Mouse (Mus musculus): ENCODE data around the gene Gabrg3.

Gabrg3 gene

DNA sequence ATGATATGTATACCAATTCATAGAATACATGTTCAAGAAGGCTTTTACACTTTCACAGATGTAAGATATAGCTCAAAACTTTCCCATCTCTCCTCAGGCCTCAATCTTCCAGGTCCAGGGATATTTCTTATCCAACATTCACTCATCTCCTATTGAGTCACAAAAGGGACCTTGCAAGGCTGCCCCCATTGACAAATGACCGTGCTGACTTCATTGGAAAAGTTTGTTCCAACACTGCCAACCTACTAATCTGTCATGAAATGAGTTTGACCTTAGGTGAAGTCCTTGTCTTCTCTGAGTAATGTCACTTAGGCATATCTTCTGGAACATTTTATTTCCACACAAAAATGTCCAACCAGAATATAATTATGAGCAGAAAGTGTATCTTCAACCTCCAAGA is 64.9 kb downstream of the Gabrg3 start:
- POLR2A ChIA-PET: no interaction called here
- CTCF ChIA-PET: no interaction called here

DNA sequence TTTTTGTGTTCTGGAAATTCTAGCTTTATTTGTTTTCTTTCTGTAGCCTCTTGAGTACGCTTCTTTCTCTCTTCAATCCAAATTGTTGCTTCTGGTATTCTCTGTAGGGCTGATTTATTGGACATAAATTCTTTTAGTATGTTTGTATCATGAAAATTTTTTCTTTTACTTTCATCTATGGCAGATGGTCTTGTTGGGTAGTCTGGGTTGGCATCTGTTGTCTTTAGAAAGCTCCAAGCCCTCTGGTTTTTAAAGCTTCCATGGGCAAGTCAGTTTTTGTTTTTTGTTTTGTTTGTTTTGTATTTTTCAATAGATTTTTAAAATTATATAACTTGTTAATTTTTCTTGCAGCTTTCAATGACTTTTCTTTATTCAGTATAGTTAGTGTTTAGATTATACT is 72.0 kb downstream of the Gabrg3 start:
- ChIA-PET CTCF (no interaction called here), POLR2A (no interaction called here)

DNA sequence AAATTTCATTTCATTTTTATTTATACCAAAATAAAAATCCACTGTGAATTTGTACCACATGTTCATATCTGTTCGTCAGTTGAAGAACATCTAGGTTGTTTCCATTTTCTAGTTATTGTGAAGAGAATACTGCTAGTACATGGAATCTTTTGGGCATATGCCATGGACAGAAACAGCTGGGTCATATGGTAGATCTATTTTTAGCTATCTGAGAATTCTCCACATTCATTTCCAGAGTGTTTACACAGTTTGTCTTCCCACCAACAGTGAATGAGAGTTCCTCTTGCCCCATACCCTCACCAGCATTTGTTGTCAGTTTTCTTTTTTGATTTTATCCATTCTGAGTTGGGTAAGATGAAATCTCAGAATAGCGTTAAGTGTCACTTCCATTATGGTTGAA is 75.0 kb downstream of the Gabrg3 start:
- CTCF ChIA-PET: no interaction called here

DNA sequence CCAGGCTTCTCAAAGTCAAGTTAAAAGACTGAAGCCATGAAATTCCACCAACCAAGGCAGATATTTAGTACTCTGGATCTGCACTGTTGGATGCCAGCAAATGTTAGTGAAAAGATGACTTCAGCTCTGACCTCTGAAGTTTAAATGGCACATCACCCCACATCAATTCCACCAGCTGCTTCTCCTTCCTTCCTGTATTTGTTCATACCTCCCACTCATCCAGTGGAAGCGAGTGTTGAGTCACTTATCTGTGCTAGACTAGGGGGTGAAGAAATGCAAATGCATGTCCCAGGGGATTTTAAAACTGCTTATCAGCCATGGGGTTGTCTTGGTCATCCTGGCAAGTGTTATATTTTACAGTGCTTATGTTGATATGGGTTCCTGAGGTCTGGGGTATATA is 79.7 kb downstream of the Gabrg3 start:
- ChIA-PET CTCF (no interaction called here), POLR2A (no interaction called here)

More for the DNA sequence above, 75.0 kb downstream of the Gabrg3 start:
- POLR2A ChIA-PET: no interaction called here

DNA sequence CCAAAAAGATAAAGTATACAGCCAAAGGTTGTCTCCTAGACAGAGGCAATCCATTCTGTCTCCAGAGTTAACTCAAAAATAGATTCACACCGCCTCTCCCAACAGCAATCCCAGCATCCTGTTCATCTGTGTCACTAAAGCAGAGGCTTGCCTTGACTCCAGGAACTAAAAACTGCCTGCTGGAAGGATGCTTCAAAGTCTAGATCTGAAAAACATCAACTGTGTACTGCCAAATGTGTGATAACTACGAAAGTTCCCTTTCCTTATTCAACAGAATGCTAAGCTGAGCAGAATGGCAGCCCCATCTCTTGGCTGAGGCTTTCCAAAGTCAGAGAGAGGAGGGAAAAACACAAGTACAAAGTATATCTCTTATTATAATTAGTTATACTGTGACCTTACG is 90.3 kb downstream of the Gabrg3 start:
- ChIA-PET CTCF (no interaction called here), POLR2A (no interaction called here)

DNA sequence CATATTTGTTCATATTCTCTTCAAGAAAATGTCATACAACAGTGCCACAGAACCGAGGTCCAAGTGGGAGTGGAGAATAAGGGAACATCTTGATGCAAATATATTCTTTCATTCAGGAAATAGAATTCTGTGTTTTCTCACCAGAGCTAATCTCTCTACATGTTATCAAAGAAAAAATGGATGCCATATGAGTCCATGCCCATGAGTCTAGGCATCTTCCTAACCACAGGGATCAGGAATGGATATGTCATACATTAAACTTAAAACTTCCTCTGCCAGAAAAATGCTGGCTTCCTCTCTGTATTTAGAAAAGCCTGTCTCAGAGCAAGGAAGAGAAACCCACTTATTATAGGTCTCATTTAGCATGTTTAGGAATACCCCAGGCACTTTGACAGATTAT is 92.9 kb downstream of the Gabrg3 start:
- POLR2A ChIA-PET: no interaction called here
- CTCF ChIA-PET: no interaction called here

DNA sequence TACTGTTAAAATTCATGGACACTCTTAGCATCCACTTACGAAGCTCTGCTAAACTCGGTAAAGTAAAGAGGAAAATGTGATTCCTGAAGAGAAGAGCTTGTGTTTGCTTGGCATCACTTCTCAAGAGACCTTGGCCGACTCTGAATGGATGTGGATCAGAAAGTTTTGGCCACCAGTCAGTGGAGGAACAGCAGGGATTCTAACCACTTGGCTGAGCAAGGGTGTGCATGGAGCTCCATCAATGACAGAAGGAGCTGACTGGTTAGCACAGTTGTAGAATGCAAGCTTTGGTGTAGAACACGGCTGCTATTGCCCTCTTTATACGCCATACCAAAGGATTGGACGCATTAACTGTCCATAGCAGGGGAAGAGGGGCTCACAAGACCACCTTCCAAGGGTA is 93.4 kb downstream of the Gabrg3 start:
- CTCF ChIA-PET: no interaction called here
- POLR2A ChIA-PET: no interaction called here

DNA sequence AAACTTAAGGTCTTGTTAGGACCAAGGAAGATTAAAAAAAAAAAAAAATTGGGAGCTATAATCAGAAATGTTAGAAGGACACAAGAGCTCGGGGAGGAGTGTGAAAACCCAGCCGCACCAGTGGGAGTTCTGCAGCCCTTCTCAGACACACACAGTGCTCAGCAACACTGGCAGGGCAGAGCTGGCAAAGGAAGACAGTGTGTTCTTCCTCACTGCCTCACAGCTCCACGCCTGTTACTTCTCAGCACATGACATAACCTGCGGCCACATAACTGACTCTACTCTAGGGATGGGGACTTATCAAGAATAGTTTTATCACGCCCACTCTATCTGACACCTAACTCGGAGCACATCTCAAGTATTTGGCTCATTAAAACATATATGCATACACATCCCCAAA is 103.8 kb downstream of the Gabrg3 start:
- POLR2A ChIA-PET: no interaction called here

DNA sequence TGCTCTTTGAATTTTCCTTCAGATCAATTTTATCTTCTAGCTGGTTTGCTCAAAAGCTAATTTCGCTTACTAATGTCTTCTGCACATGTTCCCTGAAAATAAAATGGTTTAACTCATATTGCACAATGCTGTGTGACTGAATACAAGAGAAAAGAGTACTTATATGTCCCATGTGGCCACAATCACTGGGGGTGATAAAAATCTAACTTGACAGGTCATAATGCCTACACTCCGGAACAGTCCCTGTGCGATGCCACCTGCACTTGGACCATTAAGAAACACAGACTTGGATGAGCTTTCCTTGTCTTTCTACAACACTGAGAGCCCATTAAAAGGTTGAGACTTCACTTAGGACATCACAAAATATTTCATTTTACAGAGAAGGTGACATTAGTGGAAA is 108.1 kb downstream of the Gabrg3 start:
- ChIA-PET POLR2A (no interaction called here), CTCF (no interaction called here)

More for the DNA sequence above, 103.8 kb downstream of the Gabrg3 start:
- CTCF ChIA-PET: interaction anchor here in 1 of 4 experiments (1.0 kb wide), 1 partner anchor 101 kb away, joined by 3 read pairs; no protein-coding TSS in a partner anchor

DNA sequence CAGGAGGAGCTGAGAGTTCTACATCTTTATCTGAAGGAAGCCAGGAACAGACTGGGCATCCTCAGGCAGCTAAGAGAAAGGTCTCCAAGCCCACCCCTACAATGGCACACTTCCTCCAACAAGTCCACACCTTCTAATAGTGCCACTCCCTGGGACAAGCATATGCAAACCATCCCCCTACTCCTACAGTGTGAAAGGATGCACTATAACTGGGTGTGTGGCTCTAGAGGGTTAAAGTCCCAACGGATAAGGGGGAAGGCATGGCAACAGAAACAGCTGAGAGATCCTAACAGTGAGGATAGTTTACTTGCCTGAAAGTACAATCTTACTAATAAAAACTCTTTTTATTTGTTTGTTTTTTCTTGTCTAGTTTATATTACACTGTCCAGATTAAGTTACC is 126.8 kb downstream of the Gabrg3 start:
- CTCF ChIA-PET: interaction anchor here in 1 of 4 experiments (0.6 kb wide), 1 partner anchor 318 kb away, joined by 3 read pairs; no protein-coding TSS in a partner anchor

DNA sequence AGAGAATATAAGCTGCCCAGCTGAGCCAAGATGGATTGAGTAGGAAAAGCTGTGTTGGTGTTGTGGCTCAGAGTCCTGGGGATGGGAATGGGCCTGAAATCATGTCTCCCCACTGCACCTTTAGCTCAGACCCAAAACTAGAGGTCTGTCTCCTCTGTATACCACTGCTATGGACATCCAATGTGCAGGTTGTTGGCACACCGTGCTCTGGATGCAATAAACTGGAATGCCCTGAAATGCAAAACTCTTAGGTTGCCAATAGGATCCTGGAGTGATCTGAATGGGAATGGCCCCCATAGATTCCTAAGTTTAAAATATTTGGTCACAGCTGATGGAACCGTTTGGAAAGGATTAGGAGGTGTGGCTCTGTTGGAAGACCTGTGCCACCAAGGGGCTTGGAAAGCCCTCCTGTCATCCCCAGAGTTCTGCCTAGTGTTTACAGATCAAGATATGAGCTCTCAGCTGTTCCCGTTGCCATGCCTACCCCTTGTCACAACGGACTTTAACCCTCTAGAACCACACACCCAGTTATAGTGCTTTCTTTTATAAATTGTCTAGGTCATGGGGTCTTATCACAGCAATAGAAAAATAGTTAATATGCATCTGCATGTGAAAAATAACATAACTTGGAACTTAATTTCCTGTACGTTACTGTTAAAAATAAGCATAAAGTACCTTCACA is 128.0 kb downstream of the Gabrg3 start:
- ChIA-PET POLR2A (no interaction called here), CTCF (no interaction called here)

More for the DNA sequence above, 126.8 kb downstream of the Gabrg3 start:
- POLR2A ChIA-PET: no interaction called here

DNA sequence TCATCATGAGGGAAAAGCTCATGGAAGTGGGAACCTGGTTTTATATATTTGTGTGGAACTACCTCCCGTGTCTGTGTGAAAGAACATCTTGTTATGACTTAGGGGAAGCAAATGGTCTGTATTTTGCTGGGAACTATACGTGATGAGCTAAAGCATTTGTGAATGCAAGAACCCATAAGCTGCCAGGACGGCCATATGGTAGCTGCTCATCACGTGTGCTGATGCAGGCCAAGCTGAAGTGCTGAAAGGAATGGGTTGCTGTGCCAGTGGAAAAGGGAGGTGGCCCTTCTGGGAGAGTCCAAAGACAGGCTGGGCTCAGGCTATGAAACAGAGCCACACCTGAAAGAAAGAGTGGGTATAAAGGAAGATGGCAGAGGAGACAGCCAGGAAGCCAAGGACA is 143.0 kb downstream of the Gabrg3 start:
- ChIA-PET CTCF (no interaction called here), POLR2A (no interaction called here)

DNA sequence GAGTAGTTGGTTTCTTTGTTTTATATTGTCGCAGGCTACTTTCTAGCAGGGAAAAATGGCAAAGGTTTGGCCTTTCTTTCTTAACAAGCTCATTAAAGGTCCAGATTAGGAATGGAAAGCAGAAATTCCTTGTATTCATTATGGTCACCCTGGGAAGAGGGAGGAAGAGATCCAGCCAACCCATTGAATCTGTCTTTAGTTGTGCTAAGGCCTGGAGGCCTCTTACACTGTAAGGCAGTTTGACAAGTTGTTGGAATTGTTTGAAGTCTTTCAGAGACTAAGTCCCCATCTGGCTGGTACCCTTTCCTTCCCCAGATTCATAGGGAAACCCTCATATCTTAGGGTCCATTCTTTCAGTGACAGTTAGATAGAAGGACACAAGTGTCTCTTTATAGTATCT is 172.9 kb downstream of the Gabrg3 start:
- CTCF ChIA-PET: no interaction called here

DNA sequence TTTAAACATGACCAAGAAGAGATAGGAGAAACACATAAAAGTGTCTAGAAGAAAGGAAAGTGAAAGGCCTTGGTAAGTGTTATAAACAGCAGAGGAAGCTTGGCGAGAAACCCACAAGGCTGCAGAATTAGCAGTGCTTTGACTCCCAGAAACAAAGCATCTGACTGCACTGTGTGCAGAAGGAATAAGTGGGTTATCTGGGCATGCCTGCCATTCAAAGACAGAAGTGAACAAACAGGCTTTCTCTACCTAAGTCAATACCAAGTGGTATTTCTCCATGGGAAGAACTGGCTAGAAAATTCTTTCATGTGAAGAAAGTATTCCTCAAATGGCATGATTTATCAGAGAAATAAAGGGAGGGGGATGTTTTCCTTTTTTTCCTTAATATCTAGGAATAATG is 201.0 kb downstream of the Gabrg3 start:
- CTCF ChIA-PET: no interaction called here
- POLR2A ChIA-PET: interaction anchor here in 2 of 4 experiments (0.7 kb wide), 2 partner anchors 120 to 380 kb away, joined by 3 to 4 read pairs; no protein-coding TSS in a partner anchor

More for the DNA sequence above, 172.9 kb downstream of the Gabrg3 start:
- POLR2A ChIA-PET: no interaction called here

DNA sequence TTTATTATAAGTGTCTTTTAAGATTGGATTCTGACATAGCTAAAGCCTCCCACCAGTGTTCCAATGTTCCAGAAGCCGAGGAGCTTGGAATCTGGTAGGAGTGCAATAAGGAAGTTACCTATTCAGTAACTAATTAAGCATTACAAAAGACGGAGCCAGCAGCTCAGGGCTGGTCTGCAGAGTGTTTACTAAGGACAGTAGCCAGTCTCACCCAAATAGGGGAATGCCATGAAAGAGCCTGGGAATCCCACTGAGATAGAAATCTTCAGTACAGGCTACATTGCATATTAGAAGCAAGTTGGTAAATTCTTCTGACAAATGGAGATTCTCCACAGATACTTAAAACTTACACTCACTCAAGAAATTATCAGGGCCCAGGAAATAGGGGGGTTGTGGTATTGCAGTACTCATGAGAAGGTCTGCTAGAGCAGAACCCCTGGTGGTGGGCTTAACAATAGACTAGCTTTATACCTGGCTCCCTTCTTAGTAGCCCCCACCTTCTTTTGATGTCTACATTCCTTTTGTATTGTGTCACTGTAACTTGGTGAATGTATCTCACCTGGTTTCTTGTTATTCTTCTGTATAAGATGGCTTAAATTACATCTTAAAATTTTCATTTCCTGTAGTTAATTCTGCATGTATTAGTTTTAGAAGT is 211.0 kb downstream of the Gabrg3 start:
- ChIA-PET POLR2A (interaction anchor here in 1 of 4 experiments (1.0 kb wide), 1 partner anchor 10 kb away, joined by 3 read pairs; no protein-coding TSS in a partner anchor), CTCF (interaction anchor here in 1 of 4 experiments (0.6 kb wide), 1 partner anchor 49 kb away, joined by 3 read pairs; no protein-coding TSS in a partner anchor)

DNA sequence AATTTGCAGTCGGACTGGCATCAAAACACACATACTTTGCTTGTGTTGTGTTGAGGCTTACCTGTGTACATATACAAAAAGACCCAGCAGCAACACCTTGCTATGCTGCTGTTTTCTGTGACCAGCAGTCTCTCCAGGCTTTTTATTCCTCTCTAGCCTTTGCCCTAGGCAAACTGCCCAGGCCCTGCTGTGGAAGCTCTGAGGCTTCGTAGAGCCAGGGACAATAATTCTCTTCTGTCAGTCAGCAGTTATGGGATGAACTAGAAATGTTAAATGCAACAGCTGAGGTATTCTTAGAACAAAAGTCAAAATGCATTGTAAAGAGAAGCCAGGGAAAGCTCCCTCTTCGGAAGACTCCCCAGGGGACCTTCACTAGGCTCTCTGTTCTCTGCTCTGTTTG is 220.1 kb downstream of the Gabrg3 start:
- ChIA-PET POLR2A (no interaction called here), CTCF (no interaction called here)

DNA sequence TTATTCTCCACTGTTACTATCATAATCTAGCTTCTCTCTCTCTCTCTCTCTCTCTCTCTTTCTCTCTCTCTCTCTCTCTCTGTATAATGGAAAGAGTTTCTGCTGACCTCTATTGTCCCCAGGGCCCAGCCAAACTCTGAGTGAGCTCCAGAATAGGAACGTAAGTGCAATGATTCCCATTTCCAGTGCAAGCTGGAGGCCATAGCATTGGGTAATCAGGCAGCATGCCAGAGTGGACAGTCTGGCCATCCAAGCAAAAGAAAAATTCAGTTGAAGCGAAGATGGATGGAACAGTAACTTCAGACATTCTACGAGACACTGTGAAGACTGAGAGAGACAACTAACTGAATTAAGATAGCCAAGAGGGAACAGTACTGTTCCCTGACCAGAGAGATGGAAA is 228.8 kb downstream of the Gabrg3 start:
- ChIA-PET POLR2A (no interaction called here), CTCF (no interaction called here)

DNA sequence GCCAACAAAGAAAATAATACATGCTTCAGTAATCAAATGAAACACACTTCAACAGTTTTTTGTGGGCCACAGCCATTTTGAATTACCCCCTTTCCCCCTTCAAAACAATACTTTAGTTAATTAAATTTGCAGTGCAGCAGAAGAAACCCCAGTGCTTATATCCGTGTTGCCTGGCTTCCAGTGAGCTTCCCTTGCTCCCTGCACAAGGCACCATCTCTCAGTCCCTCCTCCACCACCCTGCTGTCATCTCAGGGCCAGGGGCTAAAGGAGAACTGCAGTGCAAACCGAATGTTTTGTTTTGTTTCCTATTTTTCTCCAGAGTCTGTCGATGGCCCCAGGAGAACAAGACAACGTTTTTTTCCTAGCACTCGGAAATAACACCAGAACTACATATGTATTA is 233.2 kb downstream of the Gabrg3 start:
- ChIA-PET CTCF (interaction anchor here in 2 of 4 experiments (0.6 to 0.7 kb wide), 2 partner anchors 9 to 159 kb away, joined by 3 to 10 read pairs; no protein-coding TSS in a partner anchor), POLR2A (no interaction called here)

DNA sequence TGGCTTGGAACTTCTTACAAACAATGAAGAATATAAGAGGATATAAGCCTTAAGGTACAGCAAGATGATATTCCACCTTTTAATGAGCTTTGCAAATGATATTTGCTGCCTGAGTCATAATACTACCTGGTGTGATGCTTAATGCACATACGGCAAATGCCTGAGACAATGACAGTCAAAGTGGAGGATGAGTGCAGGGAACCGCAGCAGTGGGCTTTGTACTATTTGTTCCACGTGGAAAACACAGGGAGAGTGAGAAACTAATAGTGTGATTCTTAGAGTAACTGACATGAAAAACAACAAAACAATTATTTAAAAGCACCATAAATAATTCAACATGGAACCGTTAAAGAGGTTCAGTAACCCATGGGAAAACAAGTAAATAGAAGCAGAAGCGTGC is 236.2 kb downstream of the Gabrg3 start:
- CTCF ChIA-PET: no interaction called here

DNA sequence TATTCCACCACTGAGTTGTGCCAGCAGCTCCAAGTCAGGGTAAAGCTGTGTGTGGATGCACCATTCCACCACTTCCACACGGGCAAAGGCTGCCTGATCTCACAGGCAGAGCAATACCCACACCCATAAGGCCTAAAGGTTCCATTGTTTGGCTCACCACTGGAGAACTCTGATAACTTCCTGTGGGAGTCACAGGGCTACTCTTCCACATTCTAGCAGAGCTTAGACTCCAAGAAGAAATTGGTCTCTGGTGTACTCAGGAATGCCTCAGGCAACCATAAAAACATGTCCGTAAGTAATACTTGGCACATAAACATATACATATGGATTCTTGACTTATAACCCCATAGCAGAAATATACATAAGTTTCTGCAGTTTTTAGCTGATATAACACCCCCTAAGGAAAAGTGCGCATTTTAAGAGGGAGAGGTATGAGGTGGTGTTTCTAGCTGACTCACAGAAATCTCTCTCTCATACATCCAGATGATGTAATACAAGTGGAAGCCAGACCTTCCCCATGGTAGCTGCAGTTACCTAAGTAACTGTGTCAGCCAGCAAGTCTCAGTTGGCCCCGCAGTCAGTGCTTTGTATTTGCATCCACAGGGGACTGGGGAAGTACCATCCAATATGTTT is 248.8 kb downstream of the Gabrg3 start:
- ChIA-PET CTCF (no interaction called here), POLR2A (interaction anchor here in 1 of 4 experiments (0.7 kb wide), 1 partner anchor 169 kb away, joined by 3 read pairs; no protein-coding TSS in a partner anchor)

More for the DNA sequence above, 236.2 kb downstream of the Gabrg3 start:
- POLR2A ChIA-PET: no interaction called here

DNA sequence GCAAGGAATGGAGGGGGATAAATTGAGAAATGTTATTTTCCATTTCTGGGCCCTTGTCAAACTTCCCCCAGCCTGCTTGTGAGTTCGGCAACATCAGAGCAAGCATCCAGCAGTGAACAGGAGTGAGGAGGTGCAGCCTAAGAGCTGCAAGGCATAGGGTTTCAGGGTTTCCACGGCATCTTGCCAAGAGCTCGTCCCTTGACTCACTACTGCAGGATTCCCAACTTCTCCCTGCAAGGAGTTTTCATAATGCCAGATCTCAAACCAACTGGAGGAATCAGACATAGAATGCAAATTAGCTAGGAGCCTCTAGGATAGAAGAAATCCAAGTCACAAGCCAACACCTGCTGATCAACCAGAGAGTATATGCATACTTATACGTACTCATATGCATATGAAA is 254.0 kb downstream of the Gabrg3 start:
- ChIA-PET CTCF (interaction anchor here in 1 of 4 experiments (0.7 kb wide), 1 partner anchor 700 kb away, joined by 3 read pairs; no protein-coding TSS in a partner anchor), POLR2A (no interaction called here)
